Mouse (Mus musculus) adrenal gland, postnatal 25 days (tissue): Measurements from ENCODE around the gene Hgfac. TPM values are rescaled to one million over a fixed set of nuclear protein-coding genes. Genes with fewer than 3 reads are reported as not detected.

ENCODE experiments used
- DNase-seq: peaks from one replicate; pipeline ENCODE4 v3.0.0; 2021; ENCODE audit warnings: mixed read lengths
- long read RNA-seq: library from polyadenylated mRNA; stranded (forward); transcript quantifications from one replicate; pipeline ENCODE4 v2.0.0, GENCODE M21; 2021
- total RNA-seq: library from RNA; stranded (reverse); gene quantifications from 2 replicates; pipeline ENCODE4 v1.2.3, GENCODE M21; 2021

Gene Hgfac
- total RNA-seq: 3.4 and 8.4 TPM in 2 replicates
- long read RNA-seq, transcript Hgfac-201 (14 exons, 2,135 nt): major isoform, 139 of 234 reads
- long read RNA-seq, partial matches to known transcripts: 37 of 234 reads
- long read RNA-seq, other reads (novel, unspliced or antisense): 58 of 234 reads

GRCm38 (mm10) chr5:35041268-35041829 lies at the start of gene Hgfac:
Hgfac (plus strand) TSS chr5:35041509.
- no peak for DNase-seq

- DNase-seq: no peak
Observed at GRCm38 (mm10) chr5:34998754-34999153, 42.6 kb upstream of the Hgfac start.

GRCm38 (mm10) chr5:34999281-34999680 lies 42.0 kb upstream of the Hgfac start:
- DNase-seq: no peak

- DNase-seq: no peak
Observed at GRCm38 (mm10) chr5:35000323-35000722, 41.0 kb upstream of the Hgfac start.

- no peak for DNase-seq
Observed at GRCm38 (mm10) chr5:35001144-35001543, 40.2 kb upstream of the Hgfac start.

GRCm38 (mm10) chr5:35003611-35004162 lies 37.6 kb upstream of the Hgfac start:
- no peak for DNase-seq

GRCm38 (mm10) chr5:35004769-35005168 lies 36.5 kb upstream of the Hgfac start:
- no peak for DNase-seq

GRCm38 (mm10) chr5:35005659-35006058 lies 35.6 kb upstream of the Hgfac start:
- no peak for DNase-seq

GRCm38 (mm10) chr5:35006599-35006998 lies 34.7 kb upstream of the Hgfac start:
- no peak for DNase-seq

- peak; percentile 25 for DNase-seq
Observed at GRCm38 (mm10) chr5:35009163-35009562, 32.1 kb upstream of the Hgfac start.

GRCm38 (mm10) chr5:35010656-35011055 lies 30.7 kb upstream of the Hgfac start:
- DNase-seq: no peak

- no peak for DNase-seq
Observed at GRCm38 (mm10) chr5:35011156-35011923, 30.0 kb upstream of the Hgfac start.

- no peak for DNase-seq
Observed at GRCm38 (mm10) chr5:35014036-35014435, 27.3 kb upstream of the Hgfac start.

- no peak for DNase-seq
Observed at GRCm38 (mm10) chr5:35019673-35020300, 21.5 kb upstream of the Hgfac start.

- no peak for DNase-seq
Observed at GRCm38 (mm10) chr5:35020410-35021241, 20.7 kb upstream of the Hgfac start.

GRCm38 (mm10) chr5:35024975-35025374 lies 16.3 kb upstream of the Hgfac start:
- DNase-seq: peak; percentile 68

- DNase-seq: no peak
Observed at GRCm38 (mm10) chr5:35029303-35029702, 12.0 kb upstream of the Hgfac start.

- DNase-seq: no peak
Observed at GRCm38 (mm10) chr5:35029755-35030154, 11.6 kb upstream of the Hgfac start.

- DNase-seq: no peak
Observed at GRCm38 (mm10) chr5:35033068-35033467, 8.2 kb upstream of the Hgfac start.

GRCm38 (mm10) chr5:35033619-35034018 lies 7.7 kb upstream of the Hgfac start:
- DNase-seq: no peak

- no peak for DNase-seq
Observed at GRCm38 (mm10) chr5:35035141-35035540, 6.2 kb upstream of the Hgfac start.

- DNase-seq: no peak
Observed at GRCm38 (mm10) chr5:35035795-35036194, 5.5 kb upstream of the Hgfac start.
